ENCODE assay signal across 8 mouse cellular contexts in the genomic region with DNA sequence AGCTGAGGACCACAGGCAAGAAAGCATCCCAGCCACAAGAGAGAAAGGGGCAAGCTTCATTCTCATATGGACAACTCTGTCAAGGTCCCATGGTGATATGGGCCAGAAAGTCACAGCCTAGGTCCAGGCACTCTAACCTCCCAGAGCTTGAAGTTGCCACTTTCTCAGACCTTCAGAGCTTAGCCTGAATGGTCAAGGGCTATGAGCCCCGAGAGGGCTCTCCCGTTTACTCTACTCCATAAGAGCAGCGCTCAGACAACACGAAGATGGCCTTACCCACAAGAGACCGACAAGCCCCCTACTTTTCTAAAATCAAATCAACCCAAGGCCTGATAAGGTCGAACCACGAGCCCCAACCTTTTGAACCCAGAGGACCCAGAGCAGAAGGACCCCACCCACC. TPM values are rescaled to one million over a fixed set of nuclear protein-coding genes. Genes with fewer than 3 reads are reported as not detected.
DNase-seq lines count a peak whose midpoint lies in the region; ATAC-seq and TF ChIP-seq lines count a peak whose summit lies in the region.

No protein-coding gene starts in this region.

- TF ChIP-seq POLR2A in cerebellum, adult 2 months (IDR thresholded peaks at IDR 0.05; ENCODE audit: borderline replicate concordance, insufficient read depth, low read length) = no peak
- TF ChIP-seq POLR2A in spleen, adult 2 months (IDR thresholded peaks at IDR 0.05; ENCODE audit: low read depth, low read length) = no peak

- no peak for DNase-seq in cerebellum, adult 2 months
- no peak for DNase-seq in cerebellum, adult 11 months
- DNase-seq in spleen, adult 2 months (ENCODE audit: low read depth in 1 of 2, low spot score in 2 of 2) = no peak
- no peak for DNase-seq in spleen, postnatal 14 days (ENCODE audit: low spot score in 2 of 2)
- no peak for DNase-seq in liver, embryonic 11.5 days (ENCODE audit: low spot score)
- DNase-seq in layer of hippocampus, adult 18-20 months (ENCODE audit: low spot score in 2 of 2) = no peak
- DNase-seq in thymus, postnatal 0 days (ENCODE audit: low spot score) = no peak

- peaks cover 12% of the 10 kb centered on the region for H3K4me1 ChIP-seq in cerebellum, adult 2 months (ENCODE audit: control insufficient read depth, insufficient read depth, low read length)
- peaks cover 44% of the 10 kb centered on the region for H3K4me1 ChIP-seq in spleen, adult 2 months (ENCODE audit: control insufficient read depth, insufficient read depth, insufficient read length)
- peaks cover 50% of the 10 kb centered on the region for H3K4me1 ChIP-seq in liver, embryonic 11.5 days (replicated peaks; ENCODE audit: control insufficient read depth, insufficient read depth, low read length)
- peaks cover 48% of the 10 kb centered on the region for H3K4me1 ChIP-seq in stomach, embryonic 16.5 days (ENCODE audit: control insufficient read depth, insufficient read depth, low read length)

- no peak for ATAC-seq in liver, embryonic 11.5 days (replicated peaks; ENCODE audit: low FRiP score)
- ATAC-seq in stomach, embryonic 16.5 days (ENCODE audit: insufficient read depth, low FRiP score) = no peak

- peak overlapping the region; percentile 97 for H3K4me3 ChIP-seq in cerebellum, adult 2 months (replicated peaks; ENCODE audit: insufficient read depth, low read depth, low read length)
- H3K4me3 ChIP-seq in spleen, adult 2 months (ENCODE audit: extremely low read depth, insufficient read depth, insufficient read length) = peak overlapping the region; percentile 59
- peak overlapping the region; percentile 88 for H3K4me3 ChIP-seq in liver, embryonic 11.5 days (ENCODE audit: low read depth, low read length)
- peak overlapping the region; percentile 63 for H3K4me3 ChIP-seq in stomach, embryonic 16.5 days (replicated peaks; ENCODE audit: low read length)

- no peaks in the 10 kb centered on the region for H3K36me3 ChIP-seq in spleen, adult 2 months (ENCODE audit: control insufficient read depth, insufficient read depth, low read length)
- no peaks in the 10 kb centered on the region for H3K36me3 ChIP-seq in liver, embryonic 11.5 days (ENCODE audit: control insufficient read depth, insufficient read depth, low read length)
- H3K36me3 ChIP-seq in stomach, embryonic 16.5 days (ENCODE audit: control insufficient read depth, insufficient read depth, low read length) = no peaks in the 10 kb centered on the region

- WGBS in cerebellum, adult 2 months = 1% methylated on average over 7 of the region's 7 CpGs
- WGBS in spleen, adult 2 months = 16% methylated on average over 7 of the region's 7 CpGs
- 7% methylated on average over 7 of the region's 7 CpGs for WGBS in liver, embryonic 11.5 days
- under 1% methylated on average over 7 of the region's 7 CpGs for WGBS in stomach, embryonic 16.5 days

- H3K9ac ChIP-seq in liver, embryonic 11.5 days (ENCODE audit: low read depth, low read length) = peak overlapping the region; percentile 82
- H3K9ac ChIP-seq in stomach, embryonic 16.5 days (ENCODE audit: low read length) = peak overlapping the region; percentile 98

- TF ChIP-seq CTCF in cerebellum, adult 2 months (IDR thresholded peaks at IDR 0.05; ENCODE audit: borderline replicate concordance, insufficient read depth, low read depth, low read length) = no peak
- TF ChIP-seq CTCF in spleen, adult 2 months (IDR thresholded peaks at IDR 0.05; ENCODE audit: extremely low read depth, insufficient read depth, insufficient read length, insufficient replicate concordance) = no peak

- H3K27ac ChIP-seq in cerebellum, adult 2 months (ENCODE audit: insufficient read depth, low read length) = peak overlapping the region; percentile 47
- peak overlapping the region; percentile 41 for H3K27ac ChIP-seq in spleen, adult 2 months (ENCODE audit: insufficient read depth, low read length)
- no peak overlapping the region for H3K27ac ChIP-seq in liver, embryonic 11.5 days (ENCODE audit: low read depth, low read length)
- H3K27ac ChIP-seq in stomach, embryonic 16.5 days (ENCODE audit: low read length) = peak overlapping the region; percentile 82

- H3K4me2 ChIP-seq in liver, embryonic 11.5 days = peak overlapping the region; percentile 97
- peak overlapping the region; percentile 100 for H3K4me2 ChIP-seq in stomach, embryonic 16.5 days (ENCODE audit: low read depth, low read length)

- H3K9me3 ChIP-seq in liver, embryonic 11.5 days (ENCODE audit: control insufficient read depth, low read length) = no peaks in the 10 kb centered on the region
- no peaks in the 10 kb centered on the region for H3K9me3 ChIP-seq in stomach, embryonic 16.5 days (replicated peaks; ENCODE audit: control insufficient read depth, low read length)

- H3K27me3 ChIP-seq in cerebellum, adult 2 months (ENCODE audit: control insufficient read depth, insufficient read depth, low read length) = no peaks in the 10 kb centered on the region
- H3K27me3 ChIP-seq in spleen, adult 2 months (ENCODE audit: control insufficient read depth, insufficient read depth, low read length) = no peaks in the 10 kb centered on the region
- H3K27me3 ChIP-seq in liver, embryonic 11.5 days (replicated peaks; ENCODE audit: control insufficient read depth, insufficient read depth, low read length) = peaks cover 11% of the 10 kb centered on the region; the same call in 1 of the 2 replicates
- H3K27me3 ChIP-seq in stomach, embryonic 16.5 days (ENCODE audit: control insufficient read depth, insufficient read depth, low read length) = no peaks in the 10 kb centered on the region

RNA-seq across cellular contexts. Expression of a gene that starts 1.3 kb away (rescaled TPM):
- 87.2 and 106 TPM in 2 replicates for polyA plus RNA-seq in cerebellum, adult 2 months (2012; rRNA removed)
- polyA plus RNA-seq in spleen, adult 2 months (2012; rRNA removed) = 32.2 and 40.6 TPM in 2 replicates
- polyA plus RNA-seq in liver, embryonic 11.5 days (2014; fragmentation: Nextera tagmentation; extraction: Ambion mirVana) = 8.2 and 9.8 TPM in 2 replicates
- polyA plus RNA-seq in stomach, embryonic 16.5 days (2015; fragmentation: Nextera tagmentation; extraction: Ambion mirVana) = 17.7 and 17.9 TPM in 2 replicates
- 100 to 1,000 TPM; 136 to 138 TPM for total RNA-seq in layer of hippocampus, adult 18-20 months (2021)
- polyA plus RNA-seq in thymus, postnatal 0 days (2015; fragmentation: Nextera tagmentation; extraction: Ambion mirVana) = 8.1 and 9.3 TPM in 2 replicates

RNA-seq across cellular contexts. Expression of a gene that starts 28.5 kb away (rescaled TPM):
- polyA plus RNA-seq in cerebellum, adult 2 months (2012; rRNA removed) = 94.5 and 109 TPM in 2 replicates
- 43.2 and 64.8 TPM in 2 replicates for polyA plus RNA-seq in spleen, adult 2 months (2012; rRNA removed)
- 50.1 and 55.0 TPM in 2 replicates for polyA plus RNA-seq in liver, embryonic 11.5 days (2014; fragmentation: Nextera tagmentation; extraction: Ambion mirVana)
- 58.4 and 60.1 TPM in 2 replicates for polyA plus RNA-seq in stomach, embryonic 16.5 days (2015; fragmentation: Nextera tagmentation; extraction: Ambion mirVana)
- total RNA-seq in layer of hippocampus, adult 18-20 months (2021) = 10 to 100 TPM; 27.5 to 31.8 TPM
- 67.9 and 71.3 TPM in 2 replicates for polyA plus RNA-seq in thymus, postnatal 0 days (2015; fragmentation: Nextera tagmentation; extraction: Ambion mirVana)
